Mouse (Mus musculus) hindbrain, embryonic 13.5 days (tissue): ENCODE results near the gene Canx. TPM values are rescaled to one million over a fixed set of nuclear protein-coding genes. Genes with fewer than 3 reads are reported as not detected.
"Not testable (repeated sequence)": the region's sequence is repeated elsewhere in the genome, so short reads cannot be mapped to it uniquely, and the experiment has no call there.

Experiments
- ATAC-seq: fragments of 200-750 bp; cut with Nextera tagmentation; 2 replicates; pipeline ENCODE4 v1.8.0; 2017; ENCODE audit warnings: moderate TSS enrichment; ENCODE audit not compliant: low FRiP score
- H3K27ac ChIP-seq: fragments of 300-500 bp; sonication (generic); 2 replicates; pipeline ENCODE4 v1.5.1; 2015; ENCODE audit warnings: inconsistent platforms, mild to moderate bottlenecking, moderate library complexity
- H3K27me3 ChIP-seq: fragments of 300-500 bp; sonication (generic); 2 replicates; pipeline ENCODE4 v1.6.1; 2015; ENCODE audit warnings: mild to moderate bottlenecking, inconsistent platforms
- H3K36me3 ChIP-seq: fragments of 300-500 bp; sonication (generic); 2 replicates; pipeline ENCODE4 v1.6.1; 2015; ENCODE audit warnings: mild to moderate bottlenecking, inconsistent platforms
- H3K4me1 ChIP-seq: fragments of 300-500 bp; sonication (generic); replicated peaks from 2 replicates; pipeline ENCODE4 v1.6.1; 2015; ENCODE audit warnings: inconsistent platforms
- H3K4me2 ChIP-seq: fragments of 300-500 bp; sonication (generic); 2 replicates; pipeline ENCODE4 v1.6.1; 2015; ENCODE audit warnings: inconsistent platforms, mild to moderate bottlenecking, moderate library complexity
- H3K4me3 ChIP-seq: fragments of 300-500 bp; sonication (generic); 2 replicates; pipeline ENCODE4 v1.5.1; 2015; ENCODE audit warnings: mild to moderate bottlenecking, inconsistent platforms
- H3K9ac ChIP-seq: fragments of 300-500 bp; sonication (generic); 2 replicates; pipeline ENCODE4 v1.6.1; 2015; ENCODE audit warnings: mild to moderate bottlenecking, inconsistent platforms
- H3K9me3 ChIP-seq: fragments of 300-500 bp; sonication (generic); 2 replicates; pipeline ENCODE4 v1.6.1; 2016; ENCODE audit warnings: inconsistent platforms
- WGBS: fragments of 180-500 bp; shearing (Covaris S2); methylation state at CpG from one replicate; pipeline ENCODE4 v1.1.7; 2015; 5-methylcytosine and 5-hydroxymethylcytosine counted together
- polyA plus RNA-seq: library from polyadenylated mRNA; unstranded; fragments of >200 nt; fragmentation: Nextera tagmentation; extraction: Ambion mirVana; gene quantifications from 2 replicates; pipeline ENCODE4 v1.2.1, GENCODE M21; 2015

Canx gene
- polyA plus RNA-seq, 1 experiment from 2014 or later: 269 TPM

DNA sequence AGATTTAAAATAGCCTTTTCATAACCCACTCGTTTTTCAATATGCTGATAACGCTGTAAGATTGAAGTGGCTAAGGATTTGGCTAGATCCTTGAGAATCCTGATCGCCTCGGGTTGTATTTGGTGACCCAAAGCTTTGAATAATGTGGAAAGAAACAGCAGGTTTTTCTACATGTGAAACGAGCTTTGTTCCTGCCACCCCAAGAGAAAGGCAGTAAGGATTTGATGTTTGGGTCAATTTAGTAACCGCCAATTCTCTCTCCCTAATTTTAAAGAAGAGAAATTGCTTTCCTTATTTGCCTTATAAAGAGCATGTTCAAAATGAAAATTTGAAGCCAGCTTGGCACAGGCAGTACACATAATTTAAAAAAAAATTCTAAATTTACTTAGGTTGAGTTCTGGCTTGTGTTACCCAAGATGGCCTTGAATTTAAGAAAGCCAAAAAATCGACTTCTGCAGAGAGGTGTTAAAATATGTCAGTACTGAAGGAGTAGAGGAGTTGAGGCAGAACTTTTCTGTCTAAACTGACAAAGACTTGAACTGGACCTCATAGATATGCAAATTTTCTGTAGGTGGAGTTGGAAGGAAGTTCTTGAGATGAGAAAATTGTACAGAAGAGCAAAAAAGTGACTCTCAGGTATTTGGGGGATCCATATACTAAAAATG lies 961 bp upstream of the Canx start:
- 7% methylated on average over 7 of the region's 7 CpGs for WGBS
- no peak for ATAC-seq
- H3K27ac ChIP-seq: peak overlapping the region; percentile 93

GRCm38 (mm10) chr11:50324751-50325471 lies 562 bp downstream of the Canx start:
- Histone ChIP-seq H3K27me3 (no peaks in the 10 kb centered on the region), H3K4me1 (peaks cover 48% of the 10 kb centered on the region), H3K27ac (peak overlapping the region; percentile 94), H3K36me3 (no peaks in the 10 kb centered on the region), H3K4me3 (peak overlapping the region; percentile 78), H3K4me2 (peak overlapping the region; percentile 70), H3K9me3 (no peaks in the 10 kb centered on the region), H3K9ac (peak overlapping the region; percentile 96)
- WGBS: 1% methylated on average over 34 of the region's 34 CpGs
- ATAC-seq: peak; percentile 78

More for the DNA sequence above, 961 bp upstream of the Canx start:
- Histone ChIP-seq H3K9me3 (no peaks in the 10 kb centered on the region), H3K4me3 (peak overlapping the region; percentile 78), H3K27me3 (no peaks in the 10 kb centered on the region), H3K4me2 (peak overlapping the region; percentile 71), H3K9ac (peak overlapping the region; percentile 83), H3K36me3 (no peaks in the 10 kb centered on the region), H3K4me1 (peaks cover 41% of the 10 kb centered on the region)

GRCm38 (mm10) chr11:50323843-50324242 lies 1.6 kb downstream of the Canx start:
- 40% methylated on average over 1 of the region's 1 CpGs for WGBS
- Histone ChIP-seq H3K4me1 (peaks cover 48% of the 10 kb centered on the region), H3K4me2 (peak overlapping the region; percentile 70), H3K36me3 (peaks cover 5% of the 10 kb centered on the region; the same call in 1 of the 2 replicates), H3K4me3 (peak overlapping the region; percentile 78), H3K27ac (no peak overlapping the region), H3K9me3 (no peaks in the 10 kb centered on the region), H3K9ac (peak overlapping the region; percentile 96), H3K27me3 (no peaks in the 10 kb centered on the region)
- no peak for ATAC-seq

- Histone ChIP-seq H3K9me3 (no peaks in the 10 kb centered on the region), H3K4me3 (no peak overlapping the region), H3K4me1 (peaks cover 48% of the 10 kb centered on the region), H3K4me2 (0 out of 2 replicates have a peak overlapping the region, but pooled peaks have one; percentile 17), H3K36me3 (peaks cover 5% of the 10 kb centered on the region; the same call in 1 of the 2 replicates), H3K9ac (no peak overlapping the region), H3K27ac (no peak overlapping the region), H3K27me3 (no peaks in the 10 kb centered on the region)
- no peak for ATAC-seq
Measured at GRCm38 (mm10) chr11:50322345-50322744, 3.1 kb downstream of the Canx start.

DNA sequence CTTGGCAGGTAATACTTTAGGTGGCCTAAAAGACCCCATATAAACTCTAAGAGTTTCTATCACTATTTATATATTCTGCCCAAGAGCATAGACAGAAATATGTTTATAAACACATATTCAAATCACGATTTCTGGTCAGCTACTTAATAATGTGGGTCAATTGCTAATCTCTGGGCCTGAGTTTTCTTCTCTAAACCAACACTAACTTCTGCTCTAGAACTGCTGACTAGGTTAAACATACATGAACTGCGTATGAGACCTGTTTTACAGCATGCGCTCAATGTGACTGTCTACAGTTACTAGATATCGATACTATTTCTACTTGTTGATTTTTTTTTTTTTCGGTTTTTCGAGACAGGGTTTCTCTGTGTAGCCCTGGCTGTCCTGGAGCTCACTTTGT lies 4.2 kb downstream of the Canx start:
- Histone ChIP-seq H3K9me3 (no peaks in the 10 kb centered on the region), H3K27ac (no peak overlapping the region), H3K4me2 (no peak overlapping the region), H3K36me3 (peaks cover 5% of the 10 kb centered on the region; the same call in 1 of the 2 replicates), H3K9ac (no peak overlapping the region), H3K4me3 (no peak overlapping the region), H3K4me1 (peaks cover 41% of the 10 kb centered on the region), H3K27me3 (no peaks in the 10 kb centered on the region)
- WGBS: 97% methylated on average over 6 of the region's 6 CpGs
- no peak for ATAC-seq

DNA sequence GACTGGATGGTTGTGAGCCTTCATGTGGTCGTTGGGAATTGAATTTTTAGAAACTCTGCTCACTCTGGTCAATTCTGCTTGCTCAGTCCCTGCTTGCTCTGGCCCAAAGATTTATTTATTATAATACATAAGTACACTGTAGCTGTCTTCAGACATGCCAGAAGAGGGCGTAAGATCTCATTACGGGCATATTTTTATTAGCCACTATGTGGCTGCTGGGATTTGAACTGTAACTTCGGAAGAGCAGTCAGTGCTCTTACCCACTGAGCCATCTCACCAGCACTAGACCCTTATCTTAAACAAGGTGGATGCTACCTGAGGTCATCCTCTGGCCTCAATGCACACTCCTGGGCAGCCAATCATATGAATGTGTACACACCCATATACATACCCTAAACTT lies 6.1 kb downstream of the Canx start:
- H3K27ac ChIP-seq, ATAC-seq, H3K4me3 ChIP-seq, H3K4me2 ChIP-seq, H3K9me3 ChIP-seq, H3K27me3 ChIP-seq, H3K9ac ChIP-seq, H3K36me3 ChIP-seq: not testable (repeated sequence)
- 86% methylated on average over 4 of the region's 4 CpGs for WGBS
- peaks cover 37% of the 10 kb centered on the region for H3K4me1 ChIP-seq

DNA sequence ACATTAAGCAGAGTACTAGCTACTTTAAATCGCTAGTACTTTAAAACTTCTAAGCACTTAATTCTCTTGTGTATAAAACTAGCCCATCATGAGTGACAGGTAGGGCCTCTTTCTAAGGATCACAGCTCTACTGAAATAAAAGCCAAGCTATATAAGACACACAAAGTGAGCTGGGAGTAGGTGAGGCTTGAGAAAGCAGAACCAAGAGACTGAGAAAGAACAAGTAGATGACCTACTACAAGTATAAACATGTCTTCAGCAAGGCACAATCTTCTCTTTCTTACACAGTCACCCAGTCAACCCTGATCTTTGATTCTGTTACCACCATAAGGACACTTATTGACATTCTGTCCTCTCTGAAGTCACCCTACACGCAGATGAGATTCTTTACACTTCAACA lies 12.7 kb downstream of the Canx start:
- Histone ChIP-seq H3K27me3 (no peaks in the 10 kb centered on the region), H3K9me3 (no peaks in the 10 kb centered on the region), H3K9ac (no peak overlapping the region), H3K27ac (no peak overlapping the region), H3K4me2 (no peak overlapping the region), H3K4me3 (no peak overlapping the region), H3K36me3 (peaks cover 25% of the 10 kb centered on the region), H3K4me1 (0 out of 2 replicates have a peak, but pooled peaks cover 6% of the 10 kb centered on the region)
- 91% methylated on average over 2 of the region's 2 CpGs for WGBS
- ATAC-seq: no peak

GRCm38 (mm10) chr11:50303406-50303805 lies 22.1 kb downstream of the Canx start:
- no peaks in the 10 kb centered on the region for H3K4me1 ChIP-seq
- H3K27me3 ChIP-seq: no peaks in the 10 kb centered on the region
- no peaks in the 10 kb centered on the region for H3K9me3 ChIP-seq
- no peak overlapping the region for H3K9ac ChIP-seq
- no peak overlapping the region for H3K4me3 ChIP-seq
- ATAC-seq: no peak
- H3K27ac ChIP-seq: no peak overlapping the region
- H3K36me3 ChIP-seq: peaks cover 94% of the 10 kb centered on the region
- WGBS: 94% methylated on average over 2 of the region's 2 CpGs
- H3K4me2 ChIP-seq: no peak overlapping the region

DNA sequence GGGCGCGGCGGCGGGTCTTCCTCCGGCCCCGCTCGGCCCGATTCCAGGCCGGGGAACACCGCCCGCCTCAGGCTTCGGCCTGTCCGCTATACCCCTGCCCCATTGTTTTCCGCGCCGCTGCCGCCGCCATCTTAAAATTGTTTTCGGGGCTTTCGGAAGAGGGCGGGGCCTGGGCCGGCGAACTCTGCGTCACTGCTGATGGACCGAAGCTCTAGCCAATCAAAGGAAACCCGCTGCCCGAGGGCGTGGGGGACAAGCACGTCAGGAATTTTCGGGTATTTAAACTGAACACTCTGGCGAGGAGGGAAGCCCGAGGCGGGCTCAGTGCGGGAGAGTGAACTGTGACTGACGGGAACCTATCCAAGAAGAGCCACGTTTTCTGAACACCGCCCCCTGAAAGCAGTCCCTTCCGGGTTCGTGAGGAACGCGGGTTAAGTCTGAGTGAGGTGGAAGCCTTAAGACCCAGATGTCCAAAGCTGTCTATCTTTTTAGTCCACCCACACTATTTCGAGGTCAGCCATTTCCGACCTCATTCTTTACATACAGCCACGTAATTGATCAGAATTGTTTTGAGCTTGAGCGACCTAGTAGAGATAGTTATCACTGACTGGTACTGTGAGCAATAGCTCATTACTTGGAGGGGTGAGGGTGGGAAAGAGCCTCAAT lies 33.1 kb downstream of the Canx start, which contains the start of gene Maml1:
Gene Maml1, minus strand, starts transcription at position 122 of the 666 bp plus-strand sequence.
- peak within 1 kb of the TSS; percentile 97 for H3K4me3 ChIP-seq
- under 1% methylated on average over 45 of the region's 45 CpGs for WGBS
- ATAC-seq: peak; percentile 97
- no peaks in the 10 kb centered on the region for H3K9me3 ChIP-seq
- peak within 1 kb of the TSS; percentile 99 for H3K9ac ChIP-seq
- H3K36me3 ChIP-seq: peaks cover 24% of the 10 kb centered on the region
- H3K27ac ChIP-seq: peak within 1 kb of the TSS; percentile 99
- peak within 1 kb of the TSS; percentile 83 for H3K4me2 ChIP-seq
- H3K4me1 ChIP-seq: peaks cover 38% of the 10 kb centered on the region
- H3K27me3 ChIP-seq: no peaks in the 10 kb centered on the region

DNA sequence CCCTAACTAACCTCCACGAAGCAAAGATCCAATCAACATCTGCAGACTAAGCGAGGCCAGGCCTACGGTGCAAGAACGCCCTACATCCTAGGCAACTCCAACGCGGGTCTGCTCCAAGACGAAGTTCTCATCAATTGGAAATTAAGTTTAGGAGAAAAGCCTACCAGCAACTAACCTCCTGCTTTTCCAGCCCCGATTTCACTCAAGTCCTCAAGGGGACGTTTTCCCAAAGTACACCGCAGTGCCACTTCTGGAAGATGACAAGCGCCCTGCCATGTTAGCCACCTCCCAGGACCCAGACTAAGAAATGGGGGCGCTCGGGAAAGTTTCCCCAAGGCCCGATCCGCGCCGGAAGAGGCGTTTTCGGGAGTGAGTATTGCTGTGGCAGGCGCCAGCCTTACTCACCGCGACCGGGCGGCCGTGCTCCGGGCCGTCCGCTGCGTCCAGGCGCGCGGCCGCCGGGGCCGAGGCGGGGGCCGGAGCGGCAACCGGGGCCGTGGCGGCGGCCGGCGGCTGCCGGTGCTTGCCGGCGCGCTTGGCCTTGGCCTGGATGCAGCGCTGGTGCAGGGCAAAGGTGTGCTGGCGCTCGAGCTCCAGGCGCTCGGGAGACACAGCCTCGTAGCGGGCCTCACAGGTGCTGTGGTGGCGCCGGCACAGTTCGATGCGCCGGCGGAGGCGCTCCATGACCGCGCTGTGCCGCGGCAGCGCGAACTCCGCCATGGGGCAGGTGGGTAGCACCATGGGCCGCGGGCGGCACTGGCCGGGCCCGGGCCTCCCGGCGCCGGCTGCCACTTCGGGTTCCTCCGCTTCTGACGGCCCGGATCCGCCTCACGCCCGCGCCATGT lies 33.9 kb downstream of the Canx start:
- Histone ChIP-seq H3K36me3 (peaks cover 22% of the 10 kb centered on the region), H3K4me2 (peak overlapping the region; percentile 83), H3K27ac (peak overlapping the region; percentile 99), H3K4me1 (peaks cover 38% of the 10 kb centered on the region), H3K27me3 (no peaks in the 10 kb centered on the region), H3K9ac (peak overlapping the region; percentile 99), H3K4me3 (peak overlapping the region; percentile 97), H3K9me3 (no peaks in the 10 kb centered on the region)
- peak; percentile 88 for ATAC-seq
- under 1% methylated on average over 66 of the region's 85 CpGs for WGBS

DNA sequence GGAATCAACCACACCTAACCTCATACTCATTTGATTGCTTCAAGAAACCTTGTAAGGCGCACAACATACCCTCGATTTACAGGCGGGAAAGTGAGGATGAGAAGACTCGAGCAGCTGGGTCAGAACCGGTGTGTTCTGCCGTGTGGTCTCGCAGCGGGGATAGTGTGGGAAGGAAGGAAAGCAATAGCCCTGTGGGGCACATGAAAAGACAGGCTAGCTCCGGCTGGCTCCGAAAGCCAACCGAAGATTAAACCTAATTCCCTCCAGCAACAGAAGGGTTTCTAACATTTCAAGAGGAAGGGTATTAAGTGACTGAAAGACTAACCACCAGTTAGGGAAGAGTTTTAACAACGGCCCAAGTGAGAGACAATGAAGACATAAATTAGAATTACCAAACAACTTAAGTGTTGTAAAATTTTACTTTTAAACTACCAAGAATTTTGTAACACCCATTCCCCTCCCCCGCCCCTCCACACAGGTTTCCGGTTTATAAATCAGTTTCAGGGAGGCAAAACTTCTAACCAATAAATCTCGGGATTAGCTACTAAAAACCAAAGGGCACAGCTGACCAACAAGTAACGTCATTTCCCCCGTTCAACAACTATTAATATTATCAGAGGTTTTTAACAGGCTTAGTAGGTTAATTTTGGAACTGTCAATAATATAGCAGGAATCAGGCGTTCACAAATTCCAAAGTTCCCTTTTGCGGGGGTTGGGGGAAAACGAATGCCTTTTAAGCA lies 34.8 kb downstream of the Canx start:
- Histone ChIP-seq H3K27ac (peak overlapping the region; percentile 99), H3K9ac (peak overlapping the region; percentile 99), H3K4me3 (peak overlapping the region; percentile 97), H3K9me3 (no peaks in the 10 kb centered on the region), H3K4me1 (peaks cover 38% of the 10 kb centered on the region), H3K4me2 (peak overlapping the region; percentile 83), H3K36me3 (peaks cover 25% of the 10 kb centered on the region), H3K27me3 (no peaks in the 10 kb centered on the region)
- 20% methylated on average over 20 of the region's 20 CpGs for WGBS
- no peak for ATAC-seq
